Mouse (Mus musculus) hematopoietic multipotent progenitor cell, adult 10-12 weeks (in vitro differentiated cells): ENCODE results near the gene Eral1. TPM values are rescaled to one million over a fixed set of nuclear protein-coding genes. Genes with fewer than 3 reads are reported as not detected.

ENCODE experiments used
- polyA plus RNA-seq: library from polyadenylated mRNA; stranded (reverse); fragments of >175 nt; gene quantifications from 2 replicates; pipeline ENCODE4 v1.2.3, GENCODE M21; 2012; ENCODE audit warnings: low replicate concordance

Eral1 gene
- 4.2 and 6.0 TPM in 2 replicates for polyA plus RNA-seq

DNA sequence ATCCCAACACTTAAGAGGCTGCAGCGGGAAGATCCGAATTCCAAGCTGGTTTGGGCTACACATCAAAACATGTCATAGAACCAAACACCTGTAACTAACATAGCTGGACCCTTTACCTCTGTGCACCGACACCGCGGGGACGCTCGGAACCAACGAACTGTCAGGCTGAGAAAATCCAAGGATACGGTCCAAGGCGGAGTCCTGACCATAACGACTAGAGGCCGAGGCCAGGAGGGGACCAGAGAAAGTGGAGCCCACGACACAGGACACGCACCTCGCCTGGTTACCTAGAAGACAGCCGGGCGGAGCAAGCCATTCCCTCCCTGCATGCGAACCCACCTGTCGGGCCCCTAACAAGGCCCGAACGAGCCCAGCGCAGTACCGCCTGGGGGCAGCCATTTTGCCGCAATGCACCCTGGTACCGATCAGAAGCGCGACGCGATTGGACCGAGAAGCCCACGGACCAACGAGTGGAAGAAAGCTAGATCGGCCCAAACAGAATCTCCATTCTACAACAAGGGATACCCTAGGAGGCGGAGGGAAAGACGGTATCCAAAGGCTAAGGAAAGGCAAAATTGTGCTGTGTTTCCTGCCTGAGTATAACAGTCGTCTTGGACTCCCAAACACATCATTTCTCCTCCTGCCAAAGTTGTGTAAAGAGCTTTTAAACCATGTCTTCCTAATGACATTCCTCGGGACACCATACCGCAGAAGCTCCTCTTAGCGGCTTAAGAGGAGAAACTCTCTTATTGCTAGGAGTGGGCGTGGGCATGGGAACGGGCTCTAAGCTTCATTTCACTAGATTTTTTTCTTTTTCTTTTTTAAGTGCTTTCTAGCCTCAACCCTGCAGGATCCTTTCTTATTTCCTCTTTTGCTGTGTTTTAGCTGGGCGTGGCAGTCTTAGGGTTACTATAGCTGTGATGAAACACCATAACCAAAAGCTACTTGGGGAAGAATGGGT lies at the start of gene Eral1:
Gene Eral1, minus strand, starts transcription at position 423 of the 961 bp plus-strand sequence.

DNA sequence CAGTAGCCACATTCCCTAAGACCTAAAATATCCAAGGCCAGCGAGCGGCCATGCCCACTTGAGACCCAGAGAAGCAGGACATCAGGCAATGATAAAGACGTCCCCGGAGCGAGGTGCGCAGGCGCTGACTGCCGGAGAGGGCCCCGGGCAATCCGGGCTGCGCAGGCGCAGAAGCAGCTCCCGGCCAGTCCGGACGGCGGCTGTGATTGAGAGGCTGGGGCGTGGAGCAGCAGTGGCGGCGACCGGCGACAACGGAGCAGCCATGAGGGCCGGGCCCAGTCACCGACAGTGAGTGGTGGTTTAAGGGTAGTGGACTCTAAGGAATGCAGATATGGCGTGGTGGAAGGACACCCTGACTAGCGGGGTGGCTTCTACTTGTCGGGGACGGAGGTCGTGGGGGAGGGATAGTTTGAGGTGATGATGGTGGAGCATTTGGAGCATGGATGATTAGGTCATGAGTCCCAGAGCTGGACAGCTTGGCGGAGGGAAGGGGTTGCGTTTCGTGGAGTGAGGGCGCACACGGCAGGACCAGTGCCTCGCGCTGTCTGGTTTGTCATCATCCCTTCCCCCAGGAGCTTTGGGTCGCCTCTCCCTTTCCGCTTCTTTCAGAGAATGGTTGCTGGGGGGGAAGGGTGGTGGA lies 14.4 kb upstream of the Eral1 start, which contains the start of gene Fam222b:
Gene Fam222b, plus strand, starts transcription at position 157 of the 640 bp plus-strand sequence.

DNA sequence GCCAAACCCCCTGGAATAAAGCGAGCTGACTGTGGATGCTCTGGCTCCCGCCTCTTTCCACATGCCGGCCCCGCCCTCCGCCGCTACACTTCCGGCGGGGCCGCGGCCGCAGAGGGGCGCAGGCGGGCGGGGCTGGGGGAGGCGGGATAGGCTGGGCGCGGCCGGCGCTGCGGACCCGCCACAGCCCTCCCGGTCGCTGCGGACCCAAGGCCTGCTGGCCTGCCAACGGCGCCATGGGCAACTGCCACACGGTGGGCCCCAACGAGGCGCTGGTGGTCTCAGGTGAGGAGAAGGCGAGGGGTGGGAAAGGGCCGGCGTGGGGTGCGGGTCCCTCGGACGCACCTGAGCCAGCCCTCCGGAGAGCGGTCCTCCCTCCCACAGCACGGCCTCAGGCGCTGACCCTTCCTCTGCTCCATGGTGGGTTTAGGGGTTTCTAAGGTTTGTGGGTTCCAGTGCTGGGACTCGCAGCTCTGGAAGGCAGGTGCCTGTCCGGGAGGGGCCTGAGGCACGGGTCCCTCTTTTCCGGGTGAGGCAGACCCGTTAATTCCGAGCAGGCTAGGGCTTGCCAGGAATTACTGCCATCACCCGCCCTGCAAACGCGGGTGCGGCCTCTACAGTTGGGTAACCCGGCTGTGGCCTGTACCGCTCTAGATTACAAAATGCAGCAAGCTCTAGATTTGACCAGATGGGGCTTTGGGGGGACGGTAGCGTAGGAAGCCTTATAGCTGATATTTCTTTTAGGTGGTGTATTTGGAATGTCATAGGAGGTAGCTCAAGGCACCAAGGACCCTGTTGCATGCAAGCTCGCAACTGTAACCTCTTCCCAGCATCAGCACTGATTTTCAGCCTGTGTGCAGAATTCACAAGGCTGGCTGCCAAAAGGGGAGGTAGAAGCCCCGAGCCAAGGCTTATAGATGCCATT lies 42.1 kb downstream of the Eral1 start, which contains the start of gene Flot2:
Gene Flot2, plus strand, starts transcription at position 101 of the 922 bp plus-strand sequence.

DNA sequence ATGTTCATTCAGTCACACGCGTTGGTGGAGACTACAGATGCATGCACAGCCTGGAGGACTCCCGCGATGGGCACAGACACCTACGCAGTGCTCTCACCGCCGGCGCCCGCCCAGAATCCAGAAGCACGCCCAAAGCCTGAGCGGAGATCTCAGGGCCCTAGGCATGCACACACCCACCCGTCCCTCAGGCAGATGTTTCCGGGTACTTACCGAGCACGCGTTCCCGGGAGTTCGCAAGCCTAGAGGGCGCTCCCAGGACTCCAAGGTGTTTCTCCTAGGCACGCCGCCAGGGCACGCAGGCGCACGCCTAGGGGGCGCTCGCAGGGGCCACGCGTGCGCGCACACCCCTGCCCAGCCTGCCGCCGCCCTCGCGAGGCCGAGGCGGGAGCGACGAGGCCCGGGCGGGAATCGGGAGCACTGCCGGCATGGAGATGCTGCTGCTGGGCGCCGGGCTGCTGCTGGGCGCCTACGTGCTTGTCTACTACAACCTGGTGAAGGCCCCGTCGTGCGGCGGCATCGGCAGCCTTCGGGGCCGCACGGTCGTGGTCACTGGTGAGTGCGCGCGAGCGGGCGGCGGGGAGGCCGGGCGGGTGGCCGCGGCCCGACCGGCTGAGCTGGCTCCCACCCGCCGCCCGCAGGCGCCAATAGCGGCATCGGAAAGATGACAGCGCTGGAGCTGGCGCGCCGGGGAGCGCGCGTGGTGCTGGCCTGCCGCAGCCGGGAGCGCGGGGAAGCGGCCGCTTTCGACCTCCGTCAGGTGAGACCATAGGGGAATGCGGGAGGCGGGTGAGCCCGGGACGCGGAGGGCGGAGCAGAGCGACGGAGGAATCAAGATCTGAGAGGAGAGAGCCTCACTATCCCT lies 48.0 kb downstream of the Eral1 start, which contains the start of gene Dhrs13:
Gene Dhrs13, plus strand, starts transcription at position 334 of the 862 bp plus-strand sequence.

Other genes with a start within 250 kb of the Eral1 start
- not detected in 2 replicates for gene Pipox, start 186.3 kb downstream of the Eral1 start, polyA plus RNA-seq
- gene Sez6, start 149.6 kb downstream of the Eral1 start, polyA plus RNA-seq, result not detected in 2 replicates
- 181 and 347 TPM in 2 replicates for gene Phf12, start 97.6 kb downstream of the Eral1 start, polyA plus RNA-seq
- 1.5 and 3.2 TPM in 2 replicates for gene Dhrs13, start 48.1 kb downstream of the Eral1 start, polyA plus RNA-seq
- 28.2 and 40.1 TPM in 2 replicates for gene Flot2, start 42.5 kb downstream of the Eral1 start, polyA plus RNA-seq
- 34.4 and 71.5 TPM in 2 replicates for gene Fam222b, start 14.3 kb upstream of the Eral1 start, polyA plus RNA-seq
- gene Traf4, start 85.2 kb upstream of the Eral1 start, polyA plus RNA-seq, result 21.7 and 48.0 TPM in 2 replicates
- gene Nek8, start 96.3 kb upstream of the Eral1 start, polyA plus RNA-seq, result 10.0 and 12.8 TPM in 2 replicates
- 27.8 and 37.9 TPM in 2 replicates for gene Tlcd1, start 96.3 kb upstream of the Eral1 start, polyA plus RNA-seq
- gene Rpl23a, start 103.2 kb upstream of the Eral1 start, polyA plus RNA-seq, result 197 and 2,234 TPM in 2 replicates
- gene Rab34, start 108.0 kb upstream of the Eral1 start, polyA plus RNA-seq, result 7.2 and 11.3 TPM in 2 replicates
- gene Proca1, start 113.0 kb upstream of the Eral1 start, polyA plus RNA-seq, result 0.20 TPM in 1 of 2 replicates, not detected in the other
- gene Sdf2, start 165.4 kb upstream of the Eral1 start, polyA plus RNA-seq, result 7.2 and 15.6 TPM in 2 replicates
- gene Supt6, start 165.6 kb upstream of the Eral1 start, polyA plus RNA-seq, result 68.1 and 97.6 TPM in 2 replicates
- gene 2610507B11Rik, start 181.4 kb upstream of the Eral1 start, polyA plus RNA-seq, result 23.0 and 73.1 TPM in 2 replicates
- gene BC030499, start 210.5 kb upstream of the Eral1 start, polyA plus RNA-seq, result not detected in 2 replicates
- 2.1 and 18.1 TPM in 2 replicates for gene Spag5, start 221.1 kb upstream of the Eral1 start, polyA plus RNA-seq
- 0.53 and 3.2 TPM in 2 replicates for gene Aldoc, start 242.6 kb upstream of the Eral1 start, polyA plus RNA-seq
- 39.9 and 105 TPM in 2 replicates for gene Pigs, start 248.0 kb upstream of the Eral1 start, polyA plus RNA-seq